Mouse (Mus musculus) CD4-positive naive resting alpha-beta T cell, adult 57 days (primary cell): ENCODE data around the gene Med7. TPM values are rescaled to one million over a fixed set of nuclear protein-coding genes. Genes with fewer than 3 reads are reported as not detected.

Source experiments
- total RNA-seq: library from RNA; stranded (reverse); gene quantifications from one replicate; pipeline ENCODE4 v1.2.4, GENCODE M21; 2023

The Med7 gene
- total RNA-seq: 25.5 TPM

GRCm38 (mm10) chr11:46436760-46437458 is at the start of gene Med7:
TSS of gene Med7 (plus strand) at chr11:46436925.

DNA sequence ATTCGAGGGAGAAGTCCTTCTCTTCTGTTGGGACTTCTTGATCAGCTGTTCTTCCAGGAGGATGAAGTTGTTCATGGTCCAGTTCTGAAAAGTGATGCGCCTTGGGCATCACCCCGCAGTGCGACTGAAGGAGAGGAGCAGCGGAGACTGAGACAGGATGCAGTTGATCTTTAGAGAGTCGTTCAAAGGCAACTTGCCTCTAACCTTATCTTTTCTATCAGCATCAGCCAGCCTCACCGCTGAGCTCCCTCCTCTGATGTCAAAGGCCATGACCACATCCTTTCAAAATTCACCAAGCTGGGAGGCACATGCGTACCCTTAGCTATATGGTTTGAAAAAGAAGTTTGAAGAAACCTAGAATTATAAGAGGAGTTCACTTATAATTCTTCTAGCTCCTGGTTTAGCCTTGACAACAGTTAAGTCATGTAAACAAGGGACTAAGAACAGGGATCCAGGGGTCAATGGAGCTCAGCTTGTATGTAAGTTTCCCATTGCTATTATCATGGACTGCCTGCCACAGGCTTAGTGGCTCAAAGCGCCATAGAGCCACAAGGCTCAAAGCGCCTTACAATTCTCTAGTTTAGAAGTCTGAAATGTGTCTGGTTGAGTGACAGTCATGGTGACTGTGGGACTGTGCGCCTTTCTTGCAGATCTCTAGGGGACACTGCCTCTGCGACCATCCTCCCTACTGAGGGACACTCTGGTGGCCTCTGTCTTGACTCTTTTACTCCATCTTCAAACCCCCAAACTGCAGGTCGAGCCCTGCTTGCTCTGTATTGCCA is 47.2 kb upstream of the Med7 start, which contains the start of gene Itk:
Gene Itk, minus strand, starts transcription at position 180 of the 782 bp plus-strand sequence.

GRCm38 (mm10) chr11:46396167-46396859 is 40.4 kb upstream of the Med7 start, which contains the start of gene Fam71b:
TSS of gene Fam71b (plus strand) at chr11:46396559.

GRCm38 (mm10) chr11:46454453-46455045 is 17.8 kb downstream of the Med7 start, which contains the start of gene Havcr2:
TSS of gene Havcr2 (plus strand) at chr11:46454935.

Other genes with a start within 250 kb of the Med7 start
- not detected for gene Fndc9, start 201.4 kb upstream of the Med7 start, total RNA-seq
- 167 TPM for gene Cyfip2, start 124.1 kb upstream of the Med7 start, total RNA-seq
- gene Itk, start 47.4 kb upstream of the Med7 start, total RNA-seq: 537 TPM
- gene Fam71b, start 40.4 kb upstream of the Med7 start, total RNA-seq: 0.44 TPM
- 0.24 TPM for gene Havcr2, start 18.0 kb downstream of the Med7 start, total RNA-seq
- not detected for gene Gm12169, start 87.3 kb downstream of the Med7 start, total RNA-seq
- not detected for gene BC053393, start 134.6 kb downstream of the Med7 start, total RNA-seq
- not detected for gene Dppa1, start 192.3 kb downstream of the Med7 start, total RNA-seq